9 mouse cellular contexts compared by ENCODE assay signal in the genomic region with DNA sequence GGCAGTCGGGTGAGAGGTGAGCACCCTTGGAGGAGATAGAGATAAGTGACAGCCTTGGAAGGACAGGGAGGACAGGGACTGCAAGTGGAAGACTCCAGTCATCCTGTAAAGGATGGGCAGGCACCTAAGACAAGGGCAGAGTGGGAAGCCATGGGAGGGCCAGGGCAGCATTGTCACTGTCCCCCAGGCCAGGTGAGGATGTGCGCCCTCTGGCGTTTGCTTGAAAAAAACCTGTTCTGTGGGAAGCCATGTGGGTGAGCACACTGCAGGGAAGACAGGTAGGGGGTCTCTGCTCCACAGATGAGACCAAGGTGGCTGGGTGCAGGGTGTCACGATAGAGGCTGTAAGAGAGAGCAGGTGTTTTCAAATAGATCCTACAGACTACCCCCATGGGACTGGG.
DNase-seq lines count a peak whose midpoint lies in the region; TF ChIP-seq lines count a peak whose summit lies in the region.
"Had no signal": no experiment of that assay in that cellular context is flagged by ENCODE, and none has a peak within 500 bp of the region (broad histone marks: within the 10 kb centered on the region; RNA-seq: fewer than 3 reads in every experiment).

No protein-coding gene starts in this region.

- H3K4me1 ChIP-seq in embryonic fibroblast, embryonic 13.5 days (ENCODE audit: control insufficient read depth, insufficient read depth, low read length) = no peaks in the 10 kb centered on the region
- H3K4me1 ChIP-seq: heart, embryonic 13.5 days had no signal

- no peak overlapping the region for H3K27ac ChIP-seq in embryonic fibroblast, embryonic 13.5 days (ENCODE audit: insufficient read depth, low read length)
- H3K27ac ChIP-seq: heart, embryonic 13.5 days had no signal

- peak; percentile 55 for TF ChIP-seq CTCF in embryonic fibroblast, embryonic 13.5 days (IDR thresholded peaks at IDR 0.05; ENCODE audit: borderline replicate concordance, insufficient read depth, low read length)

- H3K4me3 ChIP-seq in embryonic fibroblast, embryonic 13.5 days (ENCODE audit: insufficient read depth, low read length) = no peak overlapping the region
- H3K4me3 ChIP-seq: heart, embryonic 13.5 days had no signal

- peak; percentile 18 to 40 for DNase-seq in cerebellum, adult 18-20 months
- DNase-seq in cerebellum, adult 11-12 months = no peak
- DNase-seq in left cerebral cortex, postnatal 4 days = peak; percentile 53
- DNase-seq in left cerebral cortex, postnatal 25 days (ENCODE audit: low spot score in 2 of 2) = no peak
- peak; percentile 10 for DNase-seq in adipocyte (ENCODE audit: low spot score)
- peak; percentile 74 for DNase-seq in naive thymus-derived CD4-positive, alpha-beta T cell, adult 2 months (ENCODE audit: low read depth)
- no peak for DNase-seq in layer of hippocampus, adult 8-10 months (ENCODE audit: low spot score in 2 of 2)

- intact Hi-C loops in left cerebral cortex, postnatal 4 days (cut with DNase I) = no loop called here
- intact Hi-C loops in left cerebral cortex, postnatal 25 days (cut with DNase I) = loop anchor here (10.0 kb wide), 1 partner anchor 381 kb away; a partner anchor contains a TSS

- no peak for TF ChIP-seq POLR2A in embryonic fibroblast, embryonic 13.5 days (IDR thresholded peaks at IDR 0.05; ENCODE audit: low read depth, low read length)

Comparison
In these comparisons a context has a peak if more than half of its experiments do, and no peak if none do; other contexts are left out.
1. DNase-seq: peak in cerebellum, adult 18-20 months (2 of 2), left cerebral cortex, postnatal 4 days (single experiment), adipocyte (single experiment) and naive thymus-derived CD4-positive, alpha-beta T cell, adult 2 months (single experiment); none in cerebellum, adult 11-12 months (single experiment), left cerebral cortex, postnatal 25 days (0 of 2) and layer of hippocampus, adult 8-10 months (0 of 2).